Mouse (Mus musculus) kidney, embryonic 15.5 days (tissue): ENCODE data around the gene Sat1. TPM values are rescaled to one million over a fixed set of nuclear protein-coding genes. Genes with fewer than 3 reads are reported as not detected.

Experiments
- ATAC-seq: fragments of 200-750 bp; cut with Nextera tagmentation; replicated peaks from 2 replicates; pipeline ENCODE4 v1.8.0; 2017; ENCODE audit warnings: moderate TSS enrichment; ENCODE audit not compliant: low FRiP score
- H3K27ac ChIP-seq: fragments of 300-500 bp; sonication (generic); 2 replicates; pipeline ENCODE4 v1.5.1; 2015; ENCODE audit warnings: mild to moderate bottlenecking, inconsistent platforms
- H3K27me3 ChIP-seq: fragments of 300-500 bp; sonication (generic); 2 replicates; pipeline ENCODE4 v1.6.1; 2015; ENCODE audit warnings: inconsistent platforms
- H3K36me3 ChIP-seq: fragments of 300-500 bp; sonication (generic); 2 replicates; pipeline ENCODE4 v1.6.1; 2015; ENCODE audit warnings: inconsistent platforms
- H3K4me1 ChIP-seq: fragments of 300-500 bp; sonication (generic); 2 replicates; pipeline ENCODE4 v1.6.1; 2015; ENCODE audit warnings: inconsistent platforms
- H3K4me2 ChIP-seq: fragments of 300-500 bp; sonication (generic); 2 replicates; pipeline ENCODE4 v1.6.1; 2015; ENCODE audit warnings: moderate library complexity, mild to moderate bottlenecking, inconsistent platforms
- H3K4me3 ChIP-seq: fragments of 300-500 bp; sonication (generic); replicated peaks from 2 replicates; pipeline ENCODE4 v1.5.1; 2015; ENCODE audit warnings: mild to moderate bottlenecking, inconsistent platforms
- H3K9ac ChIP-seq: fragments of 300-500 bp; sonication (generic); 2 replicates; pipeline ENCODE4 v1.6.1; 2015; ENCODE audit warnings: mild to moderate bottlenecking, inconsistent platforms
- H3K9me3 ChIP-seq: fragments of 300-500 bp; sonication (generic); replicated peaks from 2 replicates; pipeline ENCODE4 v1.6.1; 2016; ENCODE audit warnings: inconsistent platforms
- WGBS: fragments of 180-500 bp; shearing (Covaris S2); methylation state at CpG from one replicate; pipeline ENCODE4 v1.1.7; 2015; ENCODE audit warnings: mixed read lengths; 5-methylcytosine and 5-hydroxymethylcytosine counted together
- polyA plus RNA-seq: library from polyadenylated mRNA; unstranded; fragments of >200 nt; fragmentation: Nextera tagmentation; extraction: Ambion mirVana; gene quantifications from 2 replicates; pipeline ENCODE4 v1.2.1, GENCODE M21; 2015

Gene Sat1
- polyA plus RNA-seq, 1 experiment from 2014 or later: 176 TPM

GRCm38 (mm10) chrX:155194979-155195378, 21.3 kb downstream of the Sat1 start:
- Histone ChIP-seq H3K4me1 (no peaks in the 10 kb centered on the region), H3K4me3 (no peak overlapping the region), H3K9me3 (no peaks in the 10 kb centered on the region), H3K36me3 (no peaks in the 10 kb centered on the region), H3K9ac (no peak overlapping the region), H3K27ac (no peak overlapping the region), H3K4me2 (no peak overlapping the region), H3K27me3 (no peaks in the 10 kb centered on the region)
- ATAC-seq: no peak
- 91% methylated on average over 4 of the region's 4 CpGs for WGBS

- Histone ChIP-seq H3K4me3 (no peak overlapping the region), H3K4me1 (no peaks in the 10 kb centered on the region), H3K27ac (no peak overlapping the region), H3K36me3 (no peaks in the 10 kb centered on the region), H3K27me3 (no peaks in the 10 kb centered on the region), H3K4me2 (no peak overlapping the region), H3K9ac (no peak overlapping the region), H3K9me3 (no peaks in the 10 kb centered on the region)
- ATAC-seq: no peak
- 74% methylated on average over 5 of the region's 5 CpGs for WGBS
These were observed 22.4 kb downstream of the Sat1 start for GRCm38 (mm10) chrX:155193732-155194443.

- Histone ChIP-seq H3K4me2 (no peak overlapping the region), H3K9ac (no peak overlapping the region), H3K4me1 (no peaks in the 10 kb centered on the region), H3K9me3 (no peaks in the 10 kb centered on the region), H3K36me3 (no peaks in the 10 kb centered on the region), H3K4me3 (no peak overlapping the region), H3K27ac (no peak overlapping the region), H3K27me3 (no peaks in the 10 kb centered on the region)
- 82% methylated on average over 4 of the region's 4 CpGs for WGBS
- no peak for ATAC-seq
These were observed 24.3 kb downstream of the Sat1 start for GRCm38 (mm10) chrX:155191941-155192340.

- ATAC-seq: no peak
- no peak overlapping the region for H3K4me3 ChIP-seq
- H3K9ac ChIP-seq: no peak overlapping the region
- H3K4me2 ChIP-seq: no peak overlapping the region
- H3K27ac ChIP-seq: no peak overlapping the region
- 57% methylated on average over 2 of the region's 2 CpGs for WGBS
- no peaks in the 10 kb centered on the region for H3K27me3 ChIP-seq
- H3K9me3 ChIP-seq: no peaks in the 10 kb centered on the region
- H3K36me3 ChIP-seq: no peaks in the 10 kb centered on the region
- no peaks in the 10 kb centered on the region for H3K4me1 ChIP-seq
These were observed 38.6 kb downstream of the Sat1 start for GRCm38 (mm10) chrX:155177640-155178039.

GRCm38 (mm10) chrX:155177230-155177629, 39.0 kb downstream of the Sat1 start:
- WGBS: 74% methylated on average over 2 of the region's 2 CpGs
- H3K27me3 ChIP-seq: no peaks in the 10 kb centered on the region
- H3K9ac ChIP-seq: no peak overlapping the region
- H3K4me1 ChIP-seq: no peaks in the 10 kb centered on the region
- H3K27ac ChIP-seq: no peak overlapping the region
- ATAC-seq: no peak
- no peaks in the 10 kb centered on the region for H3K36me3 ChIP-seq
- H3K4me3 ChIP-seq: no peak overlapping the region
- no peak overlapping the region for H3K4me2 ChIP-seq
- no peaks in the 10 kb centered on the region for H3K9me3 ChIP-seq

- ATAC-seq: no peak
- Histone ChIP-seq H3K9me3 (no peaks in the 10 kb centered on the region), H3K27me3 (no peaks in the 10 kb centered on the region), H3K4me1 (no peaks in the 10 kb centered on the region), H3K4me3 (no peak overlapping the region), H3K9ac (no peak overlapping the region), H3K27ac (no peak overlapping the region), H3K36me3 (no peaks in the 10 kb centered on the region), H3K4me2 (no peak overlapping the region)
- WGBS: 26% methylated on average over 4 of the region's 4 CpGs
These were observed 40.7 kb downstream of the Sat1 start for GRCm38 (mm10) chrX:155175568-155175967.

- Histone ChIP-seq H3K4me3 (no peak overlapping the region), H3K9me3 (no peaks in the 10 kb centered on the region), H3K4me2 (no peak overlapping the region), H3K9ac (no peak overlapping the region), H3K36me3 (no peaks in the 10 kb centered on the region), H3K27ac (no peak overlapping the region), H3K27me3 (no peaks in the 10 kb centered on the region), H3K4me1 (no peaks in the 10 kb centered on the region)
- ATAC-seq: no peak
These were observed 43.9 kb downstream of the Sat1 start for GRCm38 (mm10) chrX:155172310-155172709.

- no peak overlapping the region for H3K27ac ChIP-seq
- no peaks in the 10 kb centered on the region for H3K9me3 ChIP-seq
- ATAC-seq: no peak
- H3K4me3 ChIP-seq: no peak overlapping the region
- H3K36me3 ChIP-seq: no peaks in the 10 kb centered on the region
- H3K4me2 ChIP-seq: no peak overlapping the region
- no peaks in the 10 kb centered on the region for H3K27me3 ChIP-seq
- H3K9ac ChIP-seq: no peak overlapping the region
- 50% methylated on average over 1 of the region's 1 CpGs for WGBS
- no peaks in the 10 kb centered on the region for H3K4me1 ChIP-seq
These were observed 44.5 kb downstream of the Sat1 start for GRCm38 (mm10) chrX:155171754-155172153.

GRCm38 (mm10) chrX:155169886-155170285, 46.4 kb downstream of the Sat1 start:
- WGBS: 82% methylated on average over 8 of the region's 8 CpGs

GRCm38 (mm10) chrX:155167667-155168066, 48.6 kb downstream of the Sat1 start:
- no peaks in the 10 kb centered on the region for H3K27me3 ChIP-seq
- no peak overlapping the region for H3K4me2 ChIP-seq
- WGBS: 95% methylated on average over 3 of the region's 3 CpGs
- H3K4me1 ChIP-seq: no peaks in the 10 kb centered on the region
- no peak overlapping the region for H3K27ac ChIP-seq
- no peak overlapping the region for H3K4me3 ChIP-seq
- no peaks in the 10 kb centered on the region for H3K9me3 ChIP-seq
- no peak for ATAC-seq
- no peaks in the 10 kb centered on the region for H3K36me3 ChIP-seq
- H3K9ac ChIP-seq: no peak overlapping the region

More at GRCm38 (mm10) chrX:155169886-155170285, 46.4 kb downstream of the Sat1 start:
- Histone ChIP-seq H3K27me3 (no peaks in the 10 kb centered on the region), H3K36me3 (no peaks in the 10 kb centered on the region), H3K27ac (no peak overlapping the region), H3K4me1 (no peaks in the 10 kb centered on the region), H3K9ac (no peak overlapping the region), H3K9me3 (no peaks in the 10 kb centered on the region), H3K4me2 (no peak overlapping the region), H3K4me3 (no peak overlapping the region)
- ATAC-seq: no peak

GRCm38 (mm10) chrX:155166313-155166712, 49.9 kb downstream of the Sat1 start:
- no peaks in the 10 kb centered on the region for H3K4me1 ChIP-seq
- no peak overlapping the region for H3K4me2 ChIP-seq
- no peak for ATAC-seq
- no peak overlapping the region for H3K9ac ChIP-seq
- H3K27ac ChIP-seq: no peak overlapping the region
- H3K4me3 ChIP-seq: no peak overlapping the region
- 82% methylated on average over 2 of the region's 2 CpGs for WGBS
- H3K36me3 ChIP-seq: no peaks in the 10 kb centered on the region
- H3K27me3 ChIP-seq: no peaks in the 10 kb centered on the region
- no peaks in the 10 kb centered on the region for H3K9me3 ChIP-seq

- H3K27me3 ChIP-seq: no peaks in the 10 kb centered on the region
- no peaks in the 10 kb centered on the region for H3K36me3 ChIP-seq
- H3K9me3 ChIP-seq: no peaks in the 10 kb centered on the region
- no peak overlapping the region for H3K9ac ChIP-seq
- no peak overlapping the region for H3K27ac ChIP-seq
- H3K4me1 ChIP-seq: no peaks in the 10 kb centered on the region
- no peak for ATAC-seq
- WGBS: 75% methylated on average over 1 of the region's 1 CpGs
- no peak overlapping the region for H3K4me3 ChIP-seq
- no peak overlapping the region for H3K4me2 ChIP-seq
These were observed 52.7 kb downstream of the Sat1 start for GRCm38 (mm10) chrX:155163553-155163952.
